Mouse (Mus musculus) testis, adult 2 months (tissue): ENCODE data around the gene Pan3. TPM values are rescaled to one million over a fixed set of nuclear protein-coding genes. Genes with fewer than 3 reads are reported as not detected.

Experiments
- H3K27ac ChIP-seq: fragments of 200-500 bp; 2 replicates; pipeline ENCODE4 v1.5.1; 2012; ENCODE audit warnings: low read depth, low read length; ENCODE audit not compliant: control insufficient read depth, insufficient read depth
- H3K27me3 ChIP-seq: fragments of 200-500 bp; 2 replicates; pipeline ENCODE4 v1.6.1; 2012; ENCODE audit warnings: mild to moderate bottlenecking, low read length, moderate library complexity; ENCODE audit not compliant: control insufficient read depth, insufficient read depth
- H3K36me3 ChIP-seq: fragments of 200-500 bp; 2 replicates; pipeline ENCODE4 v1.6.1; 2012; ENCODE audit warnings: mild to moderate bottlenecking, low read length; ENCODE audit not compliant: control insufficient read depth, insufficient read depth
- H3K4me1 ChIP-seq: fragments of 200-500 bp; 2 replicates; pipeline ENCODE4 v1.6.1; 2012; ENCODE audit warnings: low read length; ENCODE audit not compliant: control insufficient read depth, insufficient read depth
- H3K4me3 ChIP-seq: fragments of 200-500 bp; 2 replicates; pipeline ENCODE4 v1.5.1; 2012; ENCODE audit warnings: low read depth, mild to moderate bottlenecking, low read length, moderate library complexity, mixed read lengths; ENCODE audit not compliant: control insufficient read depth
- CTCF ChIP-seq: fragments of 200-500 bp; IDR thresholded peaks from 2 replicates; pipeline ENCODE4 v1.5.1; 2012; ENCODE audit warnings: low read depth, mild to moderate bottlenecking, inconsistent platforms, low read length, moderate library complexity; ENCODE audit not compliant: control insufficient read depth, insufficient read depth, insufficient replicate concordance
- POLR2A ChIP-seq: fragments of 200-500 bp; IDR thresholded peaks from 2 replicates; pipeline ENCODE4 v1.6.1; 2012; ENCODE audit warnings: low read depth, mild to moderate bottlenecking, inconsistent platforms, low read length, moderate library complexity; ENCODE audit not compliant: control insufficient read depth
- polyA plus RNA-seq: library from polyadenylated mRNA; depleted of rRNA; stranded (reverse); fragments of >200 nt; gene quantifications from 2 replicates; pipeline ENCODE4 v1.2.3, GENCODE M21; 2012

The Pan3 gene
- polyA plus RNA-seq, 1 experiment, result 94.5 TPM

GRCm38 (mm10) chr5:147496921-147497320 is 67.0 kb downstream of the Pan3 start:
- Histone ChIP-seq H3K27me3 (no peaks in the 10 kb centered on the region), H3K4me3 (no peak overlapping the region), H3K36me3 (no peaks in the 10 kb centered on the region; the same call in 1 of the 2 replicates), H3K27ac (no peak overlapping the region), H3K4me1 (no peaks in the 10 kb centered on the region)
- no peak for TF ChIP-seq POLR2A
- no peak for TF ChIP-seq CTCF

GRCm38 (mm10) chr5:147497714-147498113 is 67.8 kb downstream of the Pan3 start:
- TF ChIP-seq POLR2A (no peak), CTCF (no peak)
- H3K4me3 ChIP-seq, result no peak overlapping the region
- H3K4me1 ChIP-seq, result no peaks in the 10 kb centered on the region
- no peaks in the 10 kb centered on the region for H3K36me3 ChIP-seq
- no peaks in the 10 kb centered on the region for H3K27me3 ChIP-seq
- no peak overlapping the region for H3K27ac ChIP-seq

- H3K27me3 ChIP-seq, result no peaks in the 10 kb centered on the region
- H3K4me1 ChIP-seq, result no peaks in the 10 kb centered on the region
- no peak overlapping the region for H3K27ac ChIP-seq
- H3K4me3 ChIP-seq, result no peak overlapping the region
- TF ChIP-seq CTCF (no peak), POLR2A (no peak)
- H3K36me3 ChIP-seq, result no peaks in the 10 kb centered on the region
Measured at GRCm38 (mm10) chr5:147501456-147501998, 71.6 kb downstream of the Pan3 start.

- H3K27me3 ChIP-seq, result no peaks in the 10 kb centered on the region
- H3K4me3 ChIP-seq, result no peak overlapping the region
- no peaks in the 10 kb centered on the region for H3K4me1 ChIP-seq
- H3K27ac ChIP-seq, result no peak overlapping the region
- no peak for TF ChIP-seq CTCF
- no peak for TF ChIP-seq POLR2A
- no peaks in the 10 kb centered on the region for H3K36me3 ChIP-seq
Measured at GRCm38 (mm10) chr5:147502921-147503320, 73.0 kb downstream of the Pan3 start.

GRCm38 (mm10) chr5:147511350-147511749 is 81.4 kb downstream of the Pan3 start:
- H3K4me1 ChIP-seq, result no peaks in the 10 kb centered on the region
- H3K27ac ChIP-seq, result no peak overlapping the region
- no peaks in the 10 kb centered on the region for H3K27me3 ChIP-seq
- no peaks in the 10 kb centered on the region for H3K36me3 ChIP-seq
- no peak for TF ChIP-seq POLR2A
- TF ChIP-seq CTCF, result no peak
- H3K4me3 ChIP-seq, result no peak overlapping the region

GRCm38 (mm10) chr5:147527006-147527405 is 97.0 kb downstream of the Pan3 start:
- H3K4me3 ChIP-seq, result no peak overlapping the region
- peaks cover 2% of the 10 kb centered on the region for H3K36me3 ChIP-seq
- H3K4me1 ChIP-seq, result no peaks in the 10 kb centered on the region
- TF ChIP-seq CTCF (no peak), POLR2A (no peak)
- no peaks in the 10 kb centered on the region for H3K27me3 ChIP-seq
- H3K27ac ChIP-seq, result no peak overlapping the region

- Histone ChIP-seq H3K36me3 (peaks cover 2% of the 10 kb centered on the region), H3K4me3 (no peak overlapping the region)
Measured at GRCm38 (mm10) chr5:147527788-147528187, 97.8 kb downstream of the Pan3 start.

GRCm38 (mm10) chr5:147532031-147532430 is 102.1 kb downstream of the Pan3 start:
- no peak overlapping the region for H3K4me3 ChIP-seq
- H3K27ac ChIP-seq, result no peak overlapping the region
- H3K4me1 ChIP-seq, result no peaks in the 10 kb centered on the region
- no peak for TF ChIP-seq CTCF
- TF ChIP-seq POLR2A, result no peak
- H3K27me3 ChIP-seq, result no peaks in the 10 kb centered on the region
- peaks cover under 1% of the 10 kb centered on the region; the same call in 1 of the 2 replicates for H3K36me3 ChIP-seq

More at GRCm38 (mm10) chr5:147527788-147528187, 97.8 kb downstream of the Pan3 start:
- TF ChIP-seq POLR2A (no peak), CTCF (no peak)
- Histone ChIP-seq H3K27me3 (no peaks in the 10 kb centered on the region), H3K4me1 (no peaks in the 10 kb centered on the region), H3K27ac (no peak overlapping the region)
